Mouse (Mus musculus): ENCODE results near the gene Gm20661. TPM values are rescaled to one million over a fixed set of nuclear protein-coding genes. Genes with fewer than 3 reads are reported as not detected.

Gene Gm20661
- total RNA-seq, 2 experiments from 2014 or later, result 0.36 to 0.50 TPM

Other genes starting within 250 kb of the Gm20661 start
- 10 to 100 TPM; 57.8 to 66.6 TPM for gene Rbm5, start 212.1 kb upstream of the Gm20661 start, total RNA-seq (2021)
- 10 to 100 TPM; 34.6 to 38.3 TPM for gene Rbm6, start 109.8 kb upstream of the Gm20661 start, total RNA-seq (2021)
- 1 to 10 TPM; 7.6 to 9.6 TPM for gene Mon1a, start 94.9 kb upstream of the Gm20661 start, total RNA-seq (2021)
- gene Mst1r, start 76.2 kb upstream of the Gm20661 start, total RNA-seq (2021), result 1 to 10 TPM; 2.5 to 3.7 TPM
- not detected for gene Actl11, start 54.6 kb upstream of the Gm20661 start, total RNA-seq (2021)
- gene Camkv, start 47.4 kb upstream of the Gm20661 start, total RNA-seq (2021), result under 1 TPM; 0.14 to 0.37 TPM
- gene Traip, start 32.9 kb upstream of the Gm20661 start, total RNA-seq (2021), result 1 to 10 TPM; 3.3 to 4.0 TPM
- gene Uba7, start 7.6 kb upstream of the Gm20661 start, total RNA-seq (2021), result 10 to 100 TPM; 13.4 to 15.7 TPM
- gene Inka1, start 2.8 kb downstream of the Gm20661 start, total RNA-seq (2021), result 10 to 100 TPM; 23.3 to 28.0 TPM
- gene Cdhr4, start 9.4 kb downstream of the Gm20661 start, total RNA-seq (2021), result 1 to 10 TPM; 2.0 TPM
- gene Gm20662, start 13.3 kb downstream of the Gm20661 start, total RNA-seq (2021), result 1 to 10 TPM in 1 of 2 experiments, not detected in 1; 1.3 TPM
- gene Ip6k1, start 19.4 kb downstream of the Gm20661 start, total RNA-seq (2021), result 10 to 100 TPM; 53.4 to 55.2 TPM
- gene Gmppb, start 66.2 kb downstream of the Gm20661 start, total RNA-seq (2021), result 10 to 100 TPM; 10.7 to 14.7 TPM
- 1 to 10 TPM; 1.9 to 2.2 TPM for gene Amigo3, start 70.1 kb downstream of the Gm20661 start, total RNA-seq (2021)
- gene Mst1, start 97.4 kb downstream of the Gm20661 start, total RNA-seq (2021), result not detected
- 10 to 100 TPM; 62.5 to 83.1 TPM for gene Rnf123, start 100.3 kb downstream of the Gm20661 start, total RNA-seq (2021)
- 10 to 100 TPM; 44.6 to 53.1 TPM for gene Apeh, start 111.5 kb downstream of the Gm20661 start, total RNA-seq (2021)
- under 1 TPM; 0.05 to 0.07 TPM for gene Bsn, start 207.3 kb downstream of the Gm20661 start, total RNA-seq (2021)